24 mouse cellular contexts compared by ENCODE assay signal in the genomic region with DNA sequence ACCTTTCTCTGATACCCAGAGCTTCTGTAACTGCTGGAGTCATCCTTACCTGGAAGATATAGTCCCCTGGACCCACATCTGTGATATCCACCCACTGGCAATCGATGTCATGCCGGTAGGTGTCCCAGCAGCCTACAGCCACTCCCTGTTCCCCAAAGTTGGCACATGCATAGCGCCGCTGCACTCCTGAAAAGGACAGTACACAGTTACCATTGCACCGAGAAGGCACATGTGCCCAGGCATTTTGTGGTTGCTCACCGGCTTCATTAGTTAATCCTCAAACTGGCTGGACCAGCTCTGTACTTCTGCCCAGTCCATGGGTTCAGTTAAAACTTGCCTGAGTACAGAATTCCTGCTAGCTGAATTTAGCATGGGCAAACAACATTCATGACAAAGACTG. TPM values are rescaled to one million over a fixed set of nuclear protein-coding genes. Genes with fewer than 3 reads are reported as not detected.
DNase-seq lines count a peak whose midpoint lies in the region; ATAC-seq lines count a peak whose summit lies in the region.
"Had no signal": no experiment of that assay in that cellular context is flagged by ENCODE, and none has a peak within 500 bp of the region (broad histone marks: within the 10 kb centered on the region; RNA-seq: fewer than 3 reads in every experiment).

No protein-coding gene starts in this region.

- WGBS in intestine, embryonic 14.5 days, result 98% methylated on average over 6 of the region's 6 CpGs
- WGBS in intestine, embryonic 15.5 days, result 98% methylated on average over 6 of the region's 6 CpGs

- no peak for ATAC-seq in intestine, embryonic 14.5 days (replicated peaks; ENCODE audit: low FRiP score, low TSS enrichment, low read depth)
- ATAC-seq in intestine, embryonic 15.5 days, result no peak
- ATAC-seq: forebrain, embryonic 15.5 days; intestine, embryonic 16.5 days; midbrain, embryonic 13.5 days had no signal

- peaks cover 3% of the 10 kb centered on the region; the same call in 1 of the 2 replicates for H3K36me3 ChIP-seq in intestine, embryonic 14.5 days (ENCODE audit: control insufficient read depth, insufficient read depth, low read length)
- H3K36me3 ChIP-seq in intestine, embryonic 15.5 days, result 0 out of 2 replicates have a peak, but pooled peaks cover 7% of the 10 kb centered on the region
- H3K36me3 ChIP-seq: heart, embryonic 15.5 days had no signal

- no peak overlapping the region for H3K4me2 ChIP-seq in intestine, embryonic 14.5 days (ENCODE audit: low read length)
- no peak overlapping the region for H3K4me2 ChIP-seq in intestine, embryonic 15.5 days (replicated peaks)
- H3K4me2 ChIP-seq: forebrain, embryonic 15.5 days; heart, embryonic 15.5 days; hindbrain, embryonic 14.5 days; lung, embryonic 14.5 days; midbrain, embryonic 13.5 days had no signal

- H3K9ac ChIP-seq in intestine, embryonic 14.5 days (ENCODE audit: low read length), result no peak overlapping the region
- no peak overlapping the region for H3K9ac ChIP-seq in intestine, embryonic 15.5 days
- H3K9ac ChIP-seq: forebrain, embryonic 15.5 days; heart, embryonic 15.5 days; hindbrain, embryonic 14.5 days; liver, embryonic 14.5 days; lung, embryonic 14.5 days; midbrain, embryonic 13.5 days had no signal

- no peak overlapping the region for H3K4me3 ChIP-seq in intestine, embryonic 14.5 days (ENCODE audit: low read depth, low read length)
- H3K4me3 ChIP-seq in intestine, embryonic 15.5 days (replicated peaks), result no peak overlapping the region
- H3K4me3 ChIP-seq: forebrain, embryonic 15.5 days; heart, embryonic 15.5 days; layer of hippocampus, adult 2 months; midbrain, embryonic 13.5 days had no signal

- H3K9me3 ChIP-seq in intestine, embryonic 14.5 days (ENCODE audit: control insufficient read depth, low read length), result no peaks in the 10 kb centered on the region
- H3K9me3 ChIP-seq in intestine, embryonic 15.5 days, result no peaks in the 10 kb centered on the region
- H3K9me3 ChIP-seq: forebrain, embryonic 15.5 days; heart, embryonic 15.5 days; midbrain, embryonic 13.5 days had no signal

- H3K27me3 ChIP-seq in intestine, embryonic 14.5 days (replicated peaks; ENCODE audit: control insufficient read depth, insufficient read depth, low read length), result no peaks in the 10 kb centered on the region
- H3K27me3 ChIP-seq in intestine, embryonic 15.5 days (replicated peaks), result no peaks in the 10 kb centered on the region
- H3K27me3 ChIP-seq: forebrain, embryonic 15.5 days; heart, embryonic 15.5 days; midbrain, embryonic 13.5 days had no signal

- DNase-seq in intestine, embryonic 14.5 days (ENCODE audit: low spot score), result peak; percentile 33
- DNase-seq in kidney, postnatal 25 days, result peak; percentile 24 to 60
- DNase-seq in kidney, postnatal 10 days, result no peak
- peak; percentile 67 for DNase-seq in fat pad, adult 2 months (ENCODE audit: extremely low read depth, low read depth, low spot score)
- peak; percentile 67 for DNase-seq in gonadal fat pad, adult 2 months (ENCODE audit: low read depth)
- DNase-seq in thymus, adult 18-20 months, result no peak
- DNase-seq: adrenal gland, adult 2 months; cerebellum, adult 11-12 months; cerebellum, postnatal 10 days; gastrocnemius, postnatal 10 days; heart, adult 18-20 months; heart, postnatal 36 days; lung, embryonic 14.5 days; right cerebral cortex, postnatal 14 days; thymus, adult 2 months; thymus, postnatal 4 days had no signal

- H3K4me1 ChIP-seq in intestine, embryonic 14.5 days (replicated peaks; ENCODE audit: control insufficient read depth, insufficient read depth, low read length), result no peaks in the 10 kb centered on the region
- H3K4me1 ChIP-seq in intestine, embryonic 15.5 days (replicated peaks), result no peaks in the 10 kb centered on the region
- H3K4me1 ChIP-seq: forebrain, embryonic 15.5 days; heart, embryonic 15.5 days had no signal

- H3K27ac ChIP-seq in intestine, embryonic 14.5 days (ENCODE audit: low read depth), result no peak overlapping the region
- H3K27ac ChIP-seq in intestine, embryonic 15.5 days, result no peak overlapping the region
- H3K27ac ChIP-seq: forebrain, embryonic 15.5 days; heart, embryonic 15.5 days; hindbrain, embryonic 14.5 days; layer of hippocampus, adult 2 months; liver, embryonic 14.5 days; midbrain, embryonic 13.5 days had no signal

RNA-seq across cellular contexts. Expression of a gene that starts 14.7 kb away (rescaled TPM):
- 1.4 and 1.8 TPM in 2 replicates for polyA plus RNA-seq in intestine, embryonic 14.5 days (2014; fragmentation: Nextera tagmentation; extraction: Ambion mirVana)
- 1.6 and 1.9 TPM in 2 replicates for polyA plus RNA-seq in intestine, embryonic 15.5 days (2015; fragmentation: Nextera tagmentation; extraction: Ambion mirVana)
- 2.5 and 2.7 TPM in 2 replicates for polyA plus RNA-seq in gonadal fat pad, adult 2 months (2012; rRNA removed)

Comparison
In these comparisons a context has a peak if more than half of its experiments do, and no peak if none do; other contexts are left out.
1. DNase-seq: peak in intestine, embryonic 14.5 days (single experiment), kidney, postnatal 25 days (2 of 2), fat pad, adult 2 months (single experiment) and gonadal fat pad, adult 2 months (single experiment); none in kidney, postnatal 10 days (single experiment) and thymus, adult 18-20 months (0 of 2).